Mouse (Mus musculus): ENCODE measurements around the gene Olfr545. TPM values are rescaled to one million over a fixed set of nuclear protein-coding genes. Genes with fewer than 3 reads are reported as not detected.
"Not testable (repeated sequence)": the region's sequence is repeated elsewhere in the genome, so short reads cannot be mapped to it uniquely, and the experiment has no call there.

Olfr545 gene
- polyA plus RNA-seq, 1 experiment = not detected

DNA sequence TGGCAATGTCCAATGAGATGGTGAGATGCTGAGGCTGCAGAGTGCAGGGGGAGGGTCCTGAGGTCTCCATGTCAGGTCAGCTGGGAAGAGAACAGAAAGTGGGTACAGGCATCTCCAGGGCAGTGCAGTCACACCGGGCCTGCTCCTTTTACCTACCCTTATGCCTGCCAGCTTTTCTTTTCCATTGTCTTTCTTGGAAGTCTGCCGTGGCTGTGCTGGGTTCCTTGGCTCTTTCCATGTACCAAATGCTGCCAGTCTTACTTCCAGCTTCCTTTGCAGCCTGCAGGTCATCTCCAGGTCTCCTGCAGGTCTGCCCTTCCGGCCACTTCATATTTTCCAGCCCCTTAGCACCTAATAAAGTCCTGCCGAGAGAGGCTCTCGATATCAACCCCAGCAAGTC is 2.6 kb upstream of the Olfr545 start:
- H3K27me3 ChIP-seq (replicated peaks; ENCODE audit: control insufficient read depth, insufficient read depth, low read length) = no peaks in the 10 kb centered on the region
- WGBS = 74% methylated on average over 5 of the region's 5 CpGs
- H3K36me3 ChIP-seq (ENCODE audit: control insufficient read depth, insufficient read depth, low read length) = no peaks in the 10 kb centered on the region
- no peak overlapping the region for H3K27ac ChIP-seq (ENCODE audit: insufficient read depth, low read depth, low read length)
- H3K4me3 ChIP-seq (ENCODE audit: insufficient read depth, low read depth, low read length) = no peak overlapping the region
- DNase-seq = no peak
- no peaks in the 10 kb centered on the region for H3K4me1 ChIP-seq (ENCODE audit: control insufficient read depth, insufficient read depth, low read length)
- TF ChIP-seq CTCF (conservative IDR thresholded peaks at IDR 0.05; ENCODE audit: insufficient read depth, insufficient read length, low read depth, low read length) = no peak
- no peak for TF ChIP-seq POLR2A (IDR thresholded peaks at IDR 0.05; ENCODE audit: low read depth, low read length)

DNA sequence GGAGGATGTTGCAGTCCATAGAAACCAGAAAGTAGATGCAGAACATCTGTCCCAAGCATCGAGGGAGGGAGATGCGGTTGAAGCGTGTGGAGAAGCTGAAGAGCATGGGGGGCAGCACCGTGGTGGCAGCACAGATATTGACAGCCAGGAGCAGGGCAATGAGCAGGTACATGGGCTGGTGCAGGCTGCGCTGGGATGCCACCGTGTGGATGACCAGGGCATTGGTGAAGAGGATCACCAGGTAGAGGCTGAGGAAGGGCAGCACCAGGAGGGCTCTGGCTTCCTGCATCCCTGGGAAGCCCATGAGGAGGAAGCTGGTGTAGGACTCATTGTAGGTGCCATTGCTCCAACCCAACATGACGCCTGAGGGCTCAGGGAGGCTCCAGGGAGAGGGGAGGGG is 5.0 kb downstream of the Olfr545 start:
- DNase-seq = not testable (repeated sequence)
- 54% methylated on average over 7 of the region's 7 CpGs for WGBS

DNA sequence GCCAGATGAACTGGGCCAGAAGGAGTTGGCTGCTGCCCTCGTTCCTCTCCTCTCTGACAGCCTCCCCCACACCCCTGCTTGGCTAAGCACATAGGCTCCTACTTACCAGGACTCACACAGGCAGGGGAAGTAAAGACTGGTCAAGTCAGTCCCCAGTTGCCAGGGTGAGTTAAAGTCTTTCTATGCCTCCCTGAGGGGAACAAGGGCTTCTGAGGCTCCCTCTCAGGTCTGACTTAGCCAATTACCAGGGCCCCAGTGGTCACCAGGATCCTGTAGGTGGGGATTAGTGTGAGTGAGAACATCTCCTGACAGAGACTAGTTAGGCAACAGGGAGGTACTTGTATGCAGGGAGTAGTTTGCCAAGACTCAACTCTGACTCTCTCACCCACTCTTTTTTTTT is 11.2 kb downstream of the Olfr545 start, which contains the start of gene Olfr544:
Gene Olfr544, minus strand, starts transcription at position 153 of the 400 bp plus-strand sequence.
- no peak within 1 kb of the TSS for H3K27ac ChIP-seq (ENCODE audit: insufficient read depth, low read depth, low read length)
- TF ChIP-seq CTCF (conservative IDR thresholded peaks at IDR 0.05; ENCODE audit: insufficient read depth, insufficient read length, low read depth, low read length) = no peak
- no peak for TF ChIP-seq POLR2A (IDR thresholded peaks at IDR 0.05; ENCODE audit: low read depth, low read length)
- no peaks in the 10 kb centered on the region for H3K36me3 ChIP-seq (ENCODE audit: control insufficient read depth, insufficient read depth, low read length)
- WGBS = 48% methylated on average over 1 of the region's 1 CpGs
- H3K27me3 ChIP-seq (replicated peaks; ENCODE audit: control insufficient read depth, insufficient read depth, low read length) = no peaks in the 10 kb centered on the region
- no peak for DNase-seq
- H3K4me3 ChIP-seq (ENCODE audit: insufficient read depth, low read depth, low read length) = no peak within 1 kb of the TSS
- H3K4me1 ChIP-seq (ENCODE audit: control insufficient read depth, insufficient read depth, low read length) = no peaks in the 10 kb centered on the region

More for the DNA sequence above, 5.0 kb downstream of the Olfr545 start:
- not testable (repeated sequence) for H3K27ac ChIP-seq (ENCODE audit: insufficient read depth, low read depth, low read length); H3K4me3 ChIP-seq (ENCODE audit: insufficient read depth, low read depth, low read length); H3K4me1 ChIP-seq (ENCODE audit: control insufficient read depth, insufficient read depth, low read length); H3K27me3 ChIP-seq (replicated peaks; ENCODE audit: control insufficient read depth, insufficient read depth, low read length); H3K36me3 ChIP-seq (ENCODE audit: control insufficient read depth, insufficient read depth, low read length)

DNA sequence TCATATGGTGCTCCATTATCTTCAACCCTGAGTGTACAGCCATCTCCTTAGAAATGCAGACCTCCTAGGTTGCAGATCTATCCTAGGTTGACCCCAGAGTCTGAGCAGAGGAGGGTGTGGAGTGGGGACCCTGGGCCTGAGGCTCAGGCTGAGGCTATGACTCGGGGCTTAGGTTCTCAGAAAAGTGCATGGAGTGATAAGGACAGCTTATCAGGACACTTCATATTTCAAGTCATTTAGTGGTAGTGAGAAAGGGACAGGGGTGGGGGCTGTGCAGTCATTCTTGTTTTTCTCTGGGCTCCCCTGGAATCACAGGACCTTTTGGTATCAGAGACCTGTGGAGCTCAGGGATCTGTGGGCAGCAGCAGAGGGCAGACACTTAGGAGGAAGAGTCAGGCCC is 13.3 kb downstream of the Olfr545 start:
- 88% methylated on average over 1 of the region's 1 CpGs for WGBS
- DNase-seq = no peak
- Histone ChIP-seq H3K4me3 (ENCODE audit: insufficient read depth, low read depth, low read length) (no peak overlapping the region), H3K27ac (ENCODE audit: insufficient read depth, low read depth, low read length) (no peak overlapping the region), H3K4me1 (ENCODE audit: control insufficient read depth, insufficient read depth, low read length) (no peaks in the 10 kb centered on the region), H3K27me3 (replicated peaks; ENCODE audit: control insufficient read depth, insufficient read depth, low read length) (no peaks in the 10 kb centered on the region), H3K36me3 (ENCODE audit: control insufficient read depth, insufficient read depth, low read length) (no peaks in the 10 kb centered on the region)
- TF ChIP-seq CTCF (conservative IDR thresholded peaks at IDR 0.05; ENCODE audit: insufficient read depth, insufficient read length, low read depth, low read length) (no peak), POLR2A (IDR thresholded peaks at IDR 0.05; ENCODE audit: low read depth, low read length) (no peak)

GRCm38 (mm10) chr7:102484766-102485165 is 14.6 kb downstream of the Olfr545 start:
- H3K27ac ChIP-seq (ENCODE audit: insufficient read depth, low read depth, low read length); H3K36me3 ChIP-seq (ENCODE audit: control insufficient read depth, insufficient read depth, low read length); H3K27me3 ChIP-seq (replicated peaks; ENCODE audit: control insufficient read depth, insufficient read depth, low read length); DNase-seq; H3K4me3 ChIP-seq (ENCODE audit: insufficient read depth, low read depth, low read length); H3K4me1 ChIP-seq (ENCODE audit: control insufficient read depth, insufficient read depth, low read length): not testable (repeated sequence)
- 73% methylated on average over 8 of the region's 8 CpGs for WGBS

- no peak for DNase-seq
- H3K27ac ChIP-seq (ENCODE audit: insufficient read depth, low read depth, low read length) = no peak overlapping the region
- no peak for TF ChIP-seq POLR2A (IDR thresholded peaks at IDR 0.05; ENCODE audit: low read depth, low read length)
- TF ChIP-seq CTCF (conservative IDR thresholded peaks at IDR 0.05; ENCODE audit: insufficient read depth, insufficient read length, low read depth, low read length) = no peak
- H3K4me3 ChIP-seq (ENCODE audit: insufficient read depth, low read depth, low read length) = no peak overlapping the region
- 94% methylated on average over 2 of the region's 2 CpGs for WGBS
- no peaks in the 10 kb centered on the region for H3K4me1 ChIP-seq (ENCODE audit: control insufficient read depth, insufficient read depth, low read length)
- no peaks in the 10 kb centered on the region for H3K27me3 ChIP-seq (replicated peaks; ENCODE audit: control insufficient read depth, insufficient read depth, low read length)
- no peaks in the 10 kb centered on the region for H3K36me3 ChIP-seq (ENCODE audit: control insufficient read depth, insufficient read depth, low read length)
These were observed 15.7 kb downstream of the Olfr545 start for GRCm38 (mm10) chr7:102483665-102484064.

DNA sequence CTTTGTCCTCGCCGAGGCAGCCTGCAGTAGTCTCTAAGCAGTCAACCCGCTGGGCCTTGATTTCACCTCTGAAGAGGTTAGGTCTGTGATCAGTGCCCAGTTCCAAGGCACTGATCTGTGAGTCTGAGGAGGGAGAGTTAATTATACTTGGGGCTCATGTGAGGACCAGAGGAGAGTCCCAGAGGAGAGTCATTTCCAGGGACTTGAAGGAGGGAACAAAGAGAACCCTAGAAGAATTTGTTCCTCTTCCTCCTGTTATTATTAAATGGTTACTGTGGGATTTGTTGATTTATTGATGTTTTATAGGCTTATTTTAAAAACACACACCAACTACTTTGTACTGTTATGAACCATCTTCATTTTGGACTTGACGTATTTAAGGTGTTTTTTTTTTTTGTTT is 17.8 kb downstream of the Olfr545 start, which contains the start of gene Olfr543:
Gene Olfr543, minus strand, starts transcription at position 101 of the 400 bp plus-strand sequence.
- Histone ChIP-seq H3K4me3 (ENCODE audit: insufficient read depth, low read depth, low read length) (no peak within 1 kb of the TSS), H3K4me1 (ENCODE audit: control insufficient read depth, insufficient read depth, low read length) (no peaks in the 10 kb centered on the region), H3K27ac (ENCODE audit: insufficient read depth, low read depth, low read length) (no peak within 1 kb of the TSS), H3K27me3 (replicated peaks; ENCODE audit: control insufficient read depth, insufficient read depth, low read length) (no peaks in the 10 kb centered on the region), H3K36me3 (ENCODE audit: control insufficient read depth, insufficient read depth, low read length) (no peaks in the 10 kb centered on the region)
- DNase-seq = no peak
- TF ChIP-seq POLR2A (IDR thresholded peaks at IDR 0.05; ENCODE audit: low read depth, low read length) (no peak), CTCF (conservative IDR thresholded peaks at IDR 0.05; ENCODE audit: insufficient read depth, insufficient read length, low read depth, low read length) (no peak)
- WGBS = 96% methylated on average over 4 of the region's 4 CpGs

DNA sequence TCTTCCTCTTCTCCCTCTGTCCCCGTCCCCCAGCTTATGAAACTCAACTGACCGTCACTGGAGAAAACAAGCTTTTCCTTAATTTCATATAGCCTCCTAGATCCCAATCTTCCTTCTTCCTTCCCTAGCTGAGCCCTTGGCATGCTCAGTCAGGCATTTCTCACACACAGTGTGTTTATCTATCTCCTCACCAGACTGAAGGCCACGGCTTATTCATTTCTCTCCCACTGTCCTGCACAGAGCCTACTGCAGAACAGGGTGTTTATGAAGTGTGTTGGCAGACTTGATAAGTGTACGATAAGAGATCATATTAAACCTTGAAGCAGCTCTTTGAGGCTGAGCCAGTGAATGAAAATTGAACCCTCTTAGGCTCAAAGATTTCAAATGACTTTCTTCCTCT is 18.6 kb downstream of the Olfr545 start:
- 55% methylated on average over 4 of the region's 4 CpGs for WGBS
- no peaks in the 10 kb centered on the region for H3K27me3 ChIP-seq (replicated peaks; ENCODE audit: control insufficient read depth, insufficient read depth, low read length)
- no peak overlapping the region for H3K27ac ChIP-seq (ENCODE audit: insufficient read depth, low read depth, low read length)
- H3K4me3 ChIP-seq (ENCODE audit: insufficient read depth, low read depth, low read length) = no peak overlapping the region
- no peaks in the 10 kb centered on the region for H3K4me1 ChIP-seq (ENCODE audit: control insufficient read depth, insufficient read depth, low read length)
- H3K36me3 ChIP-seq (ENCODE audit: control insufficient read depth, insufficient read depth, low read length) = no peaks in the 10 kb centered on the region
- TF ChIP-seq POLR2A (IDR thresholded peaks at IDR 0.05; ENCODE audit: low read depth, low read length) = no peak
- TF ChIP-seq CTCF (conservative IDR thresholded peaks at IDR 0.05; ENCODE audit: insufficient read depth, insufficient read length, low read depth, low read length) = no peak
- DNase-seq = no peak
